Mouse (Mus musculus) thymus, adult 2 months (tissue): ENCODE data around the gene Cfap69.

Experiments
- CTCF ChIP-seq: fragments of 200-500 bp; IDR thresholded peaks from 2 replicates; pipeline ENCODE4 v1.5.1; 2012; ENCODE audit warnings: mild to moderate bottlenecking, control low read depth, low read length, moderate library complexity, borderline replicate concordance; ENCODE audit not compliant: control insufficient read depth, poor library complexity, insufficient read depth; ENCODE audit errors: extremely low read depth
- POLR2A ChIP-seq: fragments of 200-500 bp; IDR thresholded peaks from 2 replicates; pipeline ENCODE4 v1.6.1; 2012; ENCODE audit warnings: mild to moderate bottlenecking, low read length, control low read depth, moderate library complexity; ENCODE audit not compliant: control insufficient read depth, poor library complexity, insufficient read depth; ENCODE audit errors: extremely low read depth

GRCm38 (mm10) chr5:5648817-5649569, 15.0 kb downstream of the Cfap69 start:
- TF ChIP-seq CTCF (no peak), POLR2A (no peak)
